Mouse (Mus musculus) spleen, postnatal 10 days (tissue): ENCODE measurements at regions not wholly inside any gene's neighbourhood (a gene's known extent, or its start where the extent isn't known, plus 50 kb on each side); places are given as distances from the start of the nearest gene placed in this dataset.

Experiments
- DNase-seq, 2 experiments: peaks; one replicate each; pipeline ENCODE4 v3.0.0; 2021 to 2022; ENCODE audit warnings: low spot score in 2 of 2

DNA sequence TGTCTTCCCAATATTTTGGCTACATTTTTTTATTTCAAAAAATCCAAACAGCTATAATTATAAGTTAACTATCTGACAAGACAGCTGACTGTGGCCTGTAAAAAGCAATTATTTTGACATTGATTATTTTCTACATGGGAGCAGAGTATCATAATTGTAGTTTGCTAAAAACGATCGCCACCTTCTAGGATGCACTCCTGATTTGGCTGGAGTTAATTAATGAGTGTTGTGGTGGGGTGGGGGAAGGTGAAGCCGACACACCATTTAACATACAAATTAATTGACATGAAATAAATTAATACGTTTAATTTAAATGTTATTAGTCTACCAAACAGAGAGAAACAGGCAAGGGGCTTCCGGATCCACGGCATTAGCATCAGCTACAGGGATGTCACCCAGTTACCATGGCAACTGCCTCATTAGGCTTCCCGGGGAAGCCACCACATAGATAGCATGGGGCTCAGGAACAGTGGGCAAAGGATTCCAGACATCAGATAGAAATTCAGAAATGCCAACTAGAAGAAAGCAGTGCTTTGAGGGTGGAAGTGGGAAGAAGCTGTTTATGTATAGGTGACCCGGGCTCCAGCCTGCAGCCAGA is 255.9 kb downstream of the Prdm2 start:
- DNase-seq, result no peak

DNA sequence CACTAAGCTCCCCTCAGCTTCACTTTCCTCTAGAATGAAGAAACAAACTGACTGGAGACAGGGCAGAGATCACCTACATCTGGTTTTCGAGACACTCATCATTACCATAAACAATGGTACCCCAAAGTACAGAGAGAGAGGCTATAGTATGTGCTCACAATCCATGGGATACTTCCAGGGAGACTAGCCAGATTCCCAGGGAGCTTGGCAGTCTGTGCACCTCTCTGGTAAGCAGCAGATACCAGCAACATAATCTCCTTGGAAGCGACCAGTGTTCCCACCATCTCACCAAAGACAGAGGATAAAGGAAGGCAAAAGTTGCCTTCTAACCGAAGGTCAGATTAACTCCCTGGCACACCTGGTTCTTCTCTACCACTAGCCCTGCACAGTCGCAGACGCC is 256.4 kb downstream of the Prdm2 start:
- no peak for DNase-seq

DNA sequence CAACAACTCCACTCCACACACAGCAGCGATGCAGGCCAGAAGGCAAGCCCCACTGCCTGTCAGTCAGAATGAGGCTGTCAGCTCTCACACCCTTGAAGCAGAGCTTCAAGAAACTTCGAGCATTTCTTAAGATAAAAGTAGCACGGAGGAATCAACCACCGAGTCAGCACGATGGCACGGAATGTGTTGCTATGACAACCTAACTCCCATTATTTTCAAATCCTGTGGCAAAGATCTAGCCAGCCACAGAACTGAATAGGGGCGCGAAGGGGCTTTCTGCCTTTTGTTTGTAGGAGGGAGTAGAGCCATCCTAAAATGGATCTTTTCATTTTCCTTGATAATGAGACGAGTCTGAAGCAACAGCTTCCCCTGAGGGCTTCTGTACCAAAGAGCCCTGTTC is 259.1 kb downstream of the Prdm2 start:
- DNase-seq, result no peak

DNA sequence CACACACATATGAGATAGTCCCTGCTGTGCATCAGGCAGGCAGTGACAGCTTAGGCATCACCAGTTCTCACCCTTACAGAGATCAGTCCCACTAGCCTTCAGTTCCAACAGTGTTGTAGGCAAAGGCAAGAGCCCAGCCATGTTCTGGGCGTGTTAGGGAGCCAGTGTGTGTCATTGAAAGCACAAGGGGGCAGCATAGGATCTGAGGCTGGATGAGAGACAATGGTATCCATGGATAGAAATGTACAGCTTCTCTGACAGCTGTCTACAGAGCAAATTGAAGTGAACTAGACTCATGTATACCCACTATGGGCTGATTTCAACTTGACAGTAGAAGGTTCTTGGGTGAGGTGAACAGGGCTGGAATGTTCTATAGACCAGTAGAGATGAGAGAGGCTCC is 259.9 kb downstream of the Prdm2 start:
- no peak for DNase-seq

DNA sequence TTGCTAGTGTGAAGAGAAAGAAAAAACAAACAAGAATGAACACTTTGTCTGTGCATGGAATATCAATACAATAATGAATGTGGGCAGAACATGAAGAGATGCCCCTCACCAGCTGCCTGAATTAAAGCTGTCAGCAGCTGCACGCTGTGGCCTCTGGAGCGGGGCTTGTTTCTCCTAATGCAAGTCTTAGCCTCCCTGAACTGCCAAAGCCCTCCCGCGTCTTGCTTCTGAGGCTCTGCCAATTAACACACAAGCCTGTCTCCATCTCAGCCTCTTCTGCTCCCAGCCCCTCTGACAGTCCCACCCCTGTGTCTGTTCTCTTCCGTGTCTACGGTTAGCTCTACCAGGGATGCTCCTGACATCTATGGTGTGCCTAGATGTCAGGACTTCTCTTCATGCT is 265.1 kb downstream of the Prdm2 start:
- no peak for DNase-seq

DNA sequence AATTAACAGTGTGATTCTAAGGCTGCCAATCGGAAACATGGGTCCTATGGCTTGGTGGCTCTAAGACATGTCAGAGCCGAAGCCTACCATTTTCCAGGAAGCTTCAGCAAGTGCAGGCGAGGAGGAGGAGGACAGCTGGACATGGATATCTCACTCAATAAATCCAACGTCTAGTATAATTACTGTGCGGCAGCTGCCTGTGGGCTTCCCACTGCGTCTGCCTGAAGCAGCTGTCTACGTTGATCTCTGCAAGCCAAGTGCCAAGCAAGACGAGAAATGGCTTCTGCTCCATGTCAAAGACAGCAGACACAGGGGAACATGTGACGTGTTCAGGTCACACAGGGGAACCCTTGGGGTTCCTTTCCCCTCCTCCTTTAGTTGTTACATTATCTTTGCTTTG is 279.2 kb downstream of the Prdm2 start:
- DNase-seq, result no peak

DNA sequence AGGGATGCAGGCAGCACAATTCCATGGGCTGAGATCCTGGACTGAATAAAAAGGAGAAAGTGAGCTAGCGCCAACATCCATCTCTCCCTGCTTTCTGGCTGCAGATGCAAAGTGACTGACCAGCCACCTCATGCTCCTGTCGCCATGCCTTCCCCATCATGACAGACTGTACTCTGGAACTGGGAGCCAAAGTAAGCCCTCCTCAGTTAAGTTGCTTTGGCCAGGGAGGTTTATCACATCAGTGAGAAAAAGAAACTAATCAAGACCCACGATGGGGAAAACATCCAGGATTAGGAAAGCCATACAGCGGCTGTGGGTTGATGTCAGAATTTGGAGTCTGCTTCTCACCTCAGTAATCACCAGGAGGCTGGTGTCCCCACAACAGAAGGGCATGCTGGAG is 283.6 kb downstream of the Prdm2 start:
- no peak for DNase-seq

DNA sequence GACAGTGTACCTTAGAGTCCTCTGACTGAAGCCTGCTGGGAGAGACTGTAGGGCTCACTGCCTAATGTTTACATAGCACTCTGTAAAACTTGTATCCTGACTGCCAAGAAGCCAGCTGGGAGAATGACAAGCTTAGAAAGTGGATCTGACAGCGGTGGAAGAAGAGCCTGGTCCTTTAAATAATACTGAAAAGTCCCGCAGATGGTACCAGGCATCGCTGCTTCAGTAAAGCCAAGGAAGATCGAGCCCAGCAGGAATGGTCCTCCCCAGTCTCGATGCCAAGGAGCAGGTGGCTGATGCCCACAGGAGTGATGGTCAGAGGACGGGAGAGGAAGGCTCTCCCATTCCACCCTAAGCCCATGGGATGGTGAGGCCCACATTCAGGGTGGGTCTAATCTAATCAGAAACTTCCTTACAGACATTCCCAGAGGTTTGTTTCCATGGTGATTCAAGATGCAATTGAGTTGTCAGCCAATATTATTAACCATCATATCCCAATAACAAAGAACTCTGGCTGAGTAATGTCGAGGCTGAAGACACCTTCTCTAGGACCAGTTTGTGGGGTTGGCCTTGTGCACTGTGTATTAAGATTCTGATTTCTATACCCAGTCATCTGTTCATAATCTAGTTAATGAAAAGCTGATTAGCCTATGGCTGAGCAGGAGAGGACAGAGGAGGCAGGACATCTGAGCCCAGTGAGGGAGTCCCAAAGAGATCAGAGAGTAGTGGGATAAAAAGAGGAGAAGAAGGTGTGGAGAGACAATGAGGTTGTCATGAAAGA is 285.3 kb downstream of the Prdm2 start:
- no peak for DNase-seq

DNA sequence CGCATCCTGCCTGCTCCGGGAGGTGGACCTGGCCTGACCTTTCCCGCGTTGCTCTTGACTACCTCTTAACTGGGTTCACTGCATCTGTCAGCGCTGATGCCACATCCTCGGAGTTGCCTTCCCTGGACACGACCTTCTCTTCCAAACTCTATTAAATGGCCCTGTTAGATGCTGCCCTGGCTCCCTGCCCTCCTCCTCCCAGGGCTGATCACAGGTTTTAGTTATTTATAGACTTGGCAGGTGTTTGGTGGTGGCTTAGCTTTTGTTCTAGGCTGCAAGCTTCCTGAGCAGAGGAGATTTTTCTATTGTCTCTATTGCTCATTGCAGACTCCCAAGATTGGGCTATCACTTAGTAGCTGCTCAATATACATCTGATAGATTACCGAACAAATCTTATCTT is 287.7 kb downstream of the Prdm2 start:
- DNase-seq, result no peak

DNA sequence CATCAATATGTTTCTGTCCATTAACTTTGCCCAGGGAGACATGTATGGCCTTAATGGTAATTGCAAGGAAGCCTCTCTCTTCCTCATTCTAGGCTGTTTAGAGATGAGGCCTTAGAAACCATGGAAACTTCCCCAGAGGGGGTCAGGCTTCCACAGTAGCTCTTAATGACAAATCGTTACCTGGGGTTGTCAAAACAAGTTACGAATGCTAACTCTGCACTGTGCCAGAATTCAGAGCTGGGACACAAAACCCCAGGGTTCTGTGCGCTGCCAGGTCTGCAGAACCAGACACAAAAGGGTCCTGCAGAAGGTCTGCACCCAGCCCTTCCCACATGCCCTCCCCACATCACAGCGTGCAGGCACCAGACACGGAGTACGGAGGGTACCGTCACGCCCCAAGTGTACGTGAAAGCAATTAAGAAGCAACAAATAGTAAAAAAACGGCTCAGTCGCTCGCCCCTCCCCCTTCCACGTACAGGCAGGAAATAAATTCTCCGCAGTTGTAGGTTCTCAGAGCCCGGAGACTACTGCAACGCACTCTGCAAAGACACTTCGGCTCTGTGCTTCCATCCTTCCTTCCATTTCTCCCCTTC is 303.3 kb downstream of the Prdm2 start:
- DNase-seq, result no peak

DNA sequence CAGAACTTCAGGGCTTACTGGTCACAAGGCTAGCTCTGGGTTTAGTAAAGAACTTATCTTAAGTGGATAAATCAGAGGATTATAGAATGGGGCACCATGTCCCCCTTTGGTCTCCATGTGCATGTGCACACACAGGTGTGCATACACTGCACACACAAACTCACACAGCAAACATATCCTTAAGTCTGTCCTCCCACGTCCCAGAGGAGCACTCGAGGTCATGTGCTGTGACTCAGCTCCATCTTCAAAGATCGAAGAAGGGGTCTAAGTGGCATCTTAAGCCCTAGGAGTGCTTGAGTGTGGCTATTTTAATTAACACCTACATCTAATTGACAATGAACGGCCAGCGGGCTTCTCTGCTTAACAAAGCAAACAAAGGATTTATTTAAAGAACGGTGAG is 304.0 kb downstream of the Prdm2 start:
- DNase-seq, result no peak

DNA sequence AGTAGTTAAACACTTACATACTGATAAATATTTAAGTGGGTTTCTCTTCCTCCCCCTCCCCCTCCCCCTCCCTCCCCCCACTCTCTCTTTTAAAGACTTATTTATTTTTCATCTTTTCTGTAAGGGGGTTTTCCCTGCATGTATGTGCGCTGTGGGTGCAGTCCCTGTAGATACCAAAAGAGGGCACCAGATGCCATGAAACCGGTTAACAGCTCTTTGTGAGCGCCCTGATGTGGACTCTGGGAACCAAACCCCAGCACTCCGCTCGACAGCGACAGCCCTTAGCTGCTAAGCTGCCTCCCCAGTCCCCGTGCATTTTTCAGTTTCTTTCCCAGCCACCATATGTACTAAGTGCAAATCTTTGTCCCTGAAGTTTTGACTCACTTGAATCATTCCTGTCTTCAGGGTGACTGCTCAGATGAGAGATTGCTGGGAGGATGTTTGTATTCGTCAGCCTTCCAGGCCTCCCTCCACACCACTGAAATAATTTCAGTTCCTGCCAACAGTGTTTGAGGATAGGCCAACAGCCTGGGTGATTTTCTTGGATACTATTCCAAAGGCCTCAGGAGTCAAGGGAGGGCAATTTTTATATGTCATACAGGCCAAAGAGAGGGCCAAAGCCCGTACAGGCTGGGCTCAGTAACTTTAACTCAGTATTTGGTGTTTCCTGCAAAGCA is 309.3 kb downstream of the Prdm2 start:
- no peak for DNase-seq

DNA sequence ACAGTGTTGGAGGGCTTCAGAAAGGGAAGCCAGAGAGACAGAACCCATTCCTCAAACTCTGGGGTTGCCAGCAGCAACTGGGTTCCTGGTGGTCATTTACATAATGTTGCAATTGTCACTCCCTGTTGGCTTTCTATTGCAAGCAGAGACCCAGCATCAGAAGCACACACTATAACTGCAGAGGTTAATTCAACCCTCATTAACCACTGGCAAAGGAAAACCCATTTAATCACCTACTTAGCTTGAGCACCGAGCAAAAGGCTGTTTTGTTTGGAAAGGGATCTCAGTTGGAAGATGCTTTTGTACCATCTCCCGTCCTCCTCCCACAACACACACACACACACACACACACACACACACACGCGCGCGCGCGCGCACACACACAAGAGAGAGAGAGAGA is 312.0 kb downstream of the Prdm2 start:
- no peak for DNase-seq

DNA sequence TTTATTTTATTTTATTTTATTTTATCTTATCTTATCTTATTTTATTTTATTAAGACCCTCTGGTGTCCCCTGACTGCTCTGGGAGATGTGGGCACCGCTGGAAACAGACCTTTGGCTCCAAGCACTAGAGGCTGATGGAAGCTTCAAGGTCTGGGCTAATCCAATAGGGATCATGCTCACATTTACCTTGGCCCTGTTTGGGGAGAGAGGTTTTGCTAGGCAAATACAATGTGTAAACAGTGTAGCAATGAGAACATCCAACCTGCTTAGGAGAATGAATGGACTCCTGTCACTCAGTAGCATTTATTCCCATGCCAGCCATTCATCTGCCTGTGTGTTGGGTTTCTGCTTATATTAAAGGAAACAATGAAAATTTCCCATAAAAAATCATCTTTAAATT is 313.8 kb downstream of the Prdm2 start:
- no peak for DNase-seq

DNA sequence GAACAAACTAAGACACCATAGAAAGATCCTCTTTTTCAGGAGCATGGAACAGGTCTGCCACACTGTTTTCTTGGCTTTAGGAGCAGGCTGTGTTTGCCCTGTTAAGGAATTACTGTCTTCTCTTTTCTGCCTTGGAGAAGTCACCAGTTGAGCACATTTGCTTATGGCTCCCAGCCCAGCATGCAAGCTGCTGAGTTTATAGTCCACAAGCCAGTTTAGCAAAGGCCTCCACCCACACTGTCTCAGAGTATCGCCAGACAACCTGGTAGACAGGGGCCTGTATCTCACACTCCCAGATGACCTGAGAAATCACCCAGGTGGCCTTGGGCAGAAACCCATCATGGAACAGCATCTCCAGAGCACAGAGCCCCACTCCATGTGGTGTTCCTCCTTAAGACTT is 322.1 kb downstream of the Prdm2 start:
- DNase-seq, result no peak

DNA sequence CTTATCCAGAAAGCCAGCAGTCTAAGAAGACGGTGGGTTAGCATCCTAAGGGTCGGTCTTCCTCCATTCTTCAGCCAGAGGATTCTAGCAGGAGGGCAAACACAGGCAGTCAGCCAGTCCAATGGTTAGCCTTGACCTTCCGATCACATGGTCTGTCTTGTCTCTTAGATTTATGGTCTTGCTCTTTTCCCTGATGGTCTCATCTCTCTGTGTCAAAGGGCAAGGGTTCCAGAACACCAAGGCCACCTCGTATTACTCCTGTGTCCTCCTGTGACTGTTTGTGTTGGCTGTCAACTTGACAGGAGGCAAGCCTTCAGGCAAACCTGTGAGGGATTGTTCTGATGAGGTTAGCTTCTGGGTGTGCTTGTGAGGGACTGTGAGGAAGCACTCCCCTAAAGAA is 323.9 kb downstream of the Prdm2 start:
- no peak for DNase-seq

DNA sequence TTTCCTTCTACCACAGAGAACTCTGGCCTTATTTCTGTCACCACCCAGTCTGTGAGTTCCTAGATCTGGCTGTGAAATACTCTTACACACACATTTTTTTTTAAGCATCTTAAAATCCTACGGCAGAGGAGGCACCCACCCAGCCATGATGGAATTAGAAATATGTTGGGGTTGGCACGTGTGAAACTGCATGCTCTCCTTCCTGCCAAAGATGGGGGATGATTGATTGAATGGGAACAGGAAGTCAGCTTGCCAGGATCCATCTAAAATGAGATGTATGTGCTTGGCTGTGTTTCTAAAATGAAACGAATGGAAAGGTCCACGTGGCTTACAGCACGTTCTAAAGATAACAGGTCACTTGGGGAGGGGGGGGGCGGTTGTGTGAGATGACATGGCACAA is 324.9 kb downstream of the Prdm2 start:
- DNase-seq, result no peak

DNA sequence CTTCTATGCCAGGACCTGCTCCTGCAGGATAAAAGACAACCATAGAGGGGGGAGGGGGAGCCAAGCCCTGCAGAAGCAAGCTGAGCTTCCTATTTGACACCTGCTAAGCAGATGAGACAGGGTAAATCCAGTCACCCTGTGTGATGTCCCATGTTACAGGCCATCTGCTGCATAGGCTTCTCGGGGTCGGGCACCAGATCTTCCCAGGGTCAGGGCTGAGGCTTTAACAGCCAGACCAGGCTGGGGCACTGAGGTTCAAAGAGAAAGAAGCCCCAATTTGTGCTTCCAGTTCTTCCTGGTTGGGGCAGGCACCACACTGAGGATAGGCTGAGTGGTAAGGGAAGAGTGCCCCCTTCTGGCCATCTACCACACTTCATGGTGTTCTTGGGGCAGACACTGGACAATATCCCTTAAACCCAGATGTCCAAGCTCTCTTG is 332.5 kb downstream of the Prdm2 start:
- peak in 1 of 2 experiments; percentile 33 for DNase-seq

DNA sequence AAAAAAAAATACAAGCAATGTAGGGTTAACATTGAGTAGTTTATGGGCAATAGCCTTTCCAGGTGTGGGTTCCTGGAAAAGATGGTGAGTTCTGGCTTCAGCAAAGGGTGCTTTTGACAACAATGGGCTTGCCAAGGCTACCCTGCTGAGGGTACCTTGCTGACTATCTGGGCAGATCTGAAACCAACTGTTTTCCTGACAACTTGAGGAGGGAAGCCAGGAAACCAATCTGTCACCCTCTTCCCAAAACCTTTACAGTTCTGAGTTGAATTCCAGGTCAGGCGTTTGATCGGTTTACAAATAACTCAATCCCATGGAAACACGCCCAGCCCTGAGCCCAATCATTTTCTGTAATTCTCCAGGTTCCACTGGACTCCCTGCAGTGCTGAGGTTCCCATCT is 336.6 kb downstream of the Prdm2 start:
- no peak for DNase-seq

DNA sequence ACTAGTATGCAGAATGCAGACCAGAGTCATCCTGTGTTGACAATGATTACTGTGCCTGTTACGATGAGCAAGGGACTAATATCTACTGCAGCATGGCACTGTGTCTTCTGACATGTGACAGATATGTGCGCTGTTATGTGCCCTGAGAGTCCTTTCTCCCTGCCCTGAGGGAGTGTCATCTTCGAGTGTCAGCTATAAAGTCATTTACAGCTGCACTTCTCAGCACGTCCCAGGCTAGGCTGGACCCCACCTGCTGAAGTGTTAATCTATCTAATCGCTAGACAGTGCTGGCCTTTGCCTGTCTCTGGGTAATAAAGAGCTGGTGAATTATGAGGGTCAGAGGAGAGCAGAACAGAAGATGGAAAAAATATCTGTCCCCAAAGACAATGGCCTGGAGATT is 337.7 kb downstream of the Prdm2 start:
- no peak for DNase-seq

DNA sequence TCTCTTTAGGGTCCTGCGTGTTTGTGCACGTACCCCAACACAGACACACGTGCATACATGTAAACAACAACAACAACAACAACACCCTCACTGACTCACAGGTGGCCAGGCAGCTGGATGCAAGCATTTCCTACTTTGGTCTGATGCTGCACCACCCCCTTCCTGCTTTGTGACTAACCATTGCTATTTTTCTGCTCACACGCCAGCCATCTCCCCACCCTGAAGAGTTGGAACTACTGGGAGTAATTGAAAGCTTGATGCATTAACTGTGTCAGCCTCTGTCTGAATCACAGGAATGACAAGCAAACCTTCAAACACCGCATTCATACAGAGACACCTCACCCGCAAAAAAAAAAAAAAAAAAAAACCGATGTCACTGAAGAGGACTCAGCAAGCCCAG is 346.5 kb downstream of the Prdm2 start:
- DNase-seq, result no peak

DNA sequence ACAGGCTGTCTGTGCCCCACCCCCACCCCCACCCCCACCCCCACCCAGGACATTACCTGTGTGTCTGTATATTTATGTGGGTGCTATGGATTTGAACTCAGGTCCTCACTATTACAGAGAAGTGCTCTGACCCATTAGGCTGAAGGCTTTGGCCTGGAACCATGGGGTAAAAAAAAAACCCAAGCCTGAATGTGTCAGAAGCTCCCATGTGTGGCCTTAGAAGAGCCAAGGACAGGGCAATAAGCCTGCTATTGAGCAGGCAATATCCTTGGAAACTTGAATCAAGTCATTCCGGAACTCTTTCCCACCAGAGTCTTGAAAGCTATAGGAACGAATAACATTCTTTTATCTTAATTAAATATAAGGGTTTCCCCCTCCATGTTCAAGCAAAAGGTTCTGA is 347.2 kb downstream of the Prdm2 start:
- DNase-seq, result no peak

DNA sequence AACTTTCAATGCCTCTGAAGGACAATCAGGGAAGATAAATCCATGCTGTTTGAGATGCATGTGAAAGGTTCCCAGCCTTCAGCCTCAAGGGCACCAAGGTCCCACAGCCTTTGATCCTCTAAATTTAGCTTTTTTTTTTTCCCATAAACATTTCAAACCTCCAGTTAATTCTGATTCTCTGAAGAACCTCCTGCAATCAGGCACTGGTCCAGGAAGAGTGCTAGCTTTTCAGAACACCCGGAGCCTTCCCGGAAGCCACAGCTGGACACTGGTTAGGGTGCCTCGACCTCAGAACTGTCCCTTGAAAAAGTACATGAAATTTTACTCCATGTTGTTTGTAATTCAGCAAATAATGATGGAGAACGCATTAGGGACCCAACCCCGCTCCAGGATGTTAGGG is 348.9 kb downstream of the Prdm2 start:
- DNase-seq, result no peak
